Mouse (Mus musculus) stomach, embryonic 15.5 days (tissue): ENCODE measurements at regions not wholly inside any gene's neighbourhood (a gene's known extent, or its start where the extent isn't known, plus 50 kb on each side); places are given as distances from the start of the nearest gene placed in this dataset.

ENCODE experiments used
- ATAC-seq: fragments of 200-750 bp; cut with Nextera tagmentation; 2 replicates; pipeline ENCODE4 v1.8.0; 2017; ENCODE audit warnings: low read depth, moderate number of reproducible peaks, moderate TSS enrichment; ENCODE audit not compliant: insufficient read depth, low FRiP score
- H3K27ac ChIP-seq: fragments of 300-500 bp; sonication (generic); 2 replicates; pipeline ENCODE4 v1.5.1; 2015; ENCODE audit warnings: mild to moderate bottlenecking, inconsistent platforms
- H3K27me3 ChIP-seq: fragments of 300-500 bp; sonication (generic); replicated peaks from 2 replicates; pipeline ENCODE4 v1.6.1; 2015; ENCODE audit warnings: inconsistent platforms
- H3K36me3 ChIP-seq: fragments of 300-500 bp; sonication (generic); 2 replicates; pipeline ENCODE4 v1.6.1; 2015; ENCODE audit warnings: inconsistent platforms
- H3K4me1 ChIP-seq: fragments of 300-500 bp; sonication (generic); 2 replicates; pipeline ENCODE4 v1.6.1; 2015; ENCODE audit warnings: inconsistent platforms
- H3K4me2 ChIP-seq: fragments of 300-500 bp; sonication (generic); 2 replicates; pipeline ENCODE4 v1.6.1; 2015; ENCODE audit warnings: mild to moderate bottlenecking, inconsistent platforms
- H3K4me3 ChIP-seq: fragments of 300-500 bp; sonication (generic); replicated peaks from 2 replicates; pipeline ENCODE4 v1.5.1; 2015; ENCODE audit warnings: inconsistent platforms
- H3K9ac ChIP-seq: fragments of 300-500 bp; sonication (generic); 2 replicates; pipeline ENCODE4 v1.6.1; 2015; ENCODE audit warnings: inconsistent platforms
- H3K9me3 ChIP-seq: fragments of 300-500 bp; sonication (generic); 2 replicates; pipeline ENCODE4 v1.6.1; 2016; ENCODE audit warnings: inconsistent platforms
- WGBS: fragments of 180-500 bp; shearing (Covaris S2); methylation state at CpG from one replicate; pipeline ENCODE4 v1.1.7; 2015; 5-methylcytosine and 5-hydroxymethylcytosine counted together

- Histone ChIP-seq H3K36me3 (no peaks in the 10 kb centered on the region), H3K4me3 (no peak overlapping the region), H3K27me3 (no peaks in the 10 kb centered on the region), H3K9ac (no peak overlapping the region), H3K9me3 (no peaks in the 10 kb centered on the region), H3K4me1 (no peaks in the 10 kb centered on the region), H3K27ac (no peak overlapping the region), H3K4me2 (no peak overlapping the region)
- no peak for ATAC-seq
- 91% methylated on average over 2 of the region's 2 CpGs for WGBS
Observed at GRCm38 (mm10) chr6:112187636-112188035, 85.9 kb upstream of the Lmcd1 start.

- no peak for ATAC-seq
- no peak overlapping the region for H3K4me2 ChIP-seq
- no peak overlapping the region for H3K9ac ChIP-seq
- WGBS: 46% methylated on average over 6 of the region's 6 CpGs
- H3K4me1 ChIP-seq: no peaks in the 10 kb centered on the region
- H3K36me3 ChIP-seq: no peaks in the 10 kb centered on the region
- H3K27me3 ChIP-seq: no peaks in the 10 kb centered on the region
- H3K4me3 ChIP-seq: no peak overlapping the region
- no peak overlapping the region for H3K27ac ChIP-seq
- no peaks in the 10 kb centered on the region for H3K9me3 ChIP-seq
Observed at GRCm38 (mm10) chr6:112191032-112191431, 82.5 kb upstream of the Lmcd1 start.

- ATAC-seq: peak; percentile 80; the same call in 1 of the 2 replicates
- H3K4me3 ChIP-seq: no peak overlapping the region
- 8% methylated on average over 16 of the region's 16 CpGs for WGBS
Observed at GRCm38 (mm10) chr6:112197445-112197844, 76.1 kb upstream of the Lmcd1 start.

GRCm38 (mm10) chr6:112199241-112199640 lies 74.3 kb upstream of the Lmcd1 start:
- Histone ChIP-seq H3K4me1 (no peaks in the 10 kb centered on the region), H3K27me3 (no peaks in the 10 kb centered on the region), H3K36me3 (no peaks in the 10 kb centered on the region), H3K4me2 (no peak overlapping the region), H3K27ac (no peak overlapping the region), H3K4me3 (no peak overlapping the region), H3K9ac (no peak overlapping the region), H3K9me3 (no peaks in the 10 kb centered on the region)
- no peak for ATAC-seq
- 74% methylated on average over 4 of the region's 4 CpGs for WGBS

More at GRCm38 (mm10) chr6:112197445-112197844, 76.1 kb upstream of the Lmcd1 start:
- no peak overlapping the region for H3K9ac ChIP-seq
- no peaks in the 10 kb centered on the region for H3K36me3 ChIP-seq
- H3K4me2 ChIP-seq: peak overlapping the region; percentile 51
- H3K4me1 ChIP-seq: no peaks in the 10 kb centered on the region
- no peaks in the 10 kb centered on the region for H3K9me3 ChIP-seq
- no peak overlapping the region for H3K27ac ChIP-seq
- no peaks in the 10 kb centered on the region for H3K27me3 ChIP-seq

GRCm38 (mm10) chr6:112202120-112202519 lies 71.4 kb upstream of the Lmcd1 start:
- Histone ChIP-seq H3K27ac (no peak overlapping the region), H3K4me3 (no peak overlapping the region), H3K4me1 (no peaks in the 10 kb centered on the region), H3K9ac (no peak overlapping the region), H3K36me3 (no peaks in the 10 kb centered on the region), H3K27me3 (no peaks in the 10 kb centered on the region), H3K9me3 (no peaks in the 10 kb centered on the region), H3K4me2 (no peak overlapping the region)
- ATAC-seq: no peak
- 78% methylated on average over 4 of the region's 4 CpGs for WGBS

GRCm38 (mm10) chr6:112203321-112203720 lies 70.2 kb upstream of the Lmcd1 start:
- ATAC-seq: no peak
- Histone ChIP-seq H3K27ac (no peak overlapping the region), H3K4me2 (no peak overlapping the region)

GRCm38 (mm10) chr6:112204956-112205355 lies 68.6 kb upstream of the Lmcd1 start:
- 58% methylated on average over 2 of the region's 2 CpGs for WGBS
- H3K4me1 ChIP-seq: no peaks in the 10 kb centered on the region
- H3K9ac ChIP-seq: no peak overlapping the region
- H3K27me3 ChIP-seq: no peaks in the 10 kb centered on the region
- no peak overlapping the region for H3K4me2 ChIP-seq
- no peak for ATAC-seq
- H3K9me3 ChIP-seq: no peaks in the 10 kb centered on the region
- H3K36me3 ChIP-seq: no peaks in the 10 kb centered on the region
- H3K27ac ChIP-seq: no peak overlapping the region
- H3K4me3 ChIP-seq: no peak overlapping the region

More at GRCm38 (mm10) chr6:112203321-112203720, 70.2 kb upstream of the Lmcd1 start:
- Histone ChIP-seq H3K27me3 (no peaks in the 10 kb centered on the region), H3K9ac (no peak overlapping the region), H3K4me3 (no peak overlapping the region), H3K4me1 (no peaks in the 10 kb centered on the region), H3K36me3 (no peaks in the 10 kb centered on the region), H3K9me3 (no peaks in the 10 kb centered on the region)
- 19% methylated on average over 2 of the region's 2 CpGs for WGBS

GRCm38 (mm10) chr6:112205420-112205995 lies 68.0 kb upstream of the Lmcd1 start:
- 85% methylated on average over 11 of the region's 11 CpGs for WGBS
- no peaks in the 10 kb centered on the region for H3K36me3 ChIP-seq
- H3K4me1 ChIP-seq: peaks cover 4% of the 10 kb centered on the region
- H3K4me3 ChIP-seq: no peak overlapping the region
- H3K9ac ChIP-seq: no peak overlapping the region
- no peaks in the 10 kb centered on the region for H3K27me3 ChIP-seq
- no peaks in the 10 kb centered on the region for H3K9me3 ChIP-seq
- H3K4me2 ChIP-seq: no peak overlapping the region
- H3K27ac ChIP-seq: no peak overlapping the region
- ATAC-seq: no peak

- Histone ChIP-seq H3K9me3 (no peaks in the 10 kb centered on the region), H3K4me1 (peaks cover 7% of the 10 kb centered on the region), H3K9ac (no peak overlapping the region), H3K27ac (no peak overlapping the region), H3K4me3 (no peak overlapping the region), H3K36me3 (no peaks in the 10 kb centered on the region), H3K4me2 (no peak overlapping the region), H3K27me3 (no peaks in the 10 kb centered on the region)
- 0 out of 2 replicates have a peak, but pooled peaks have one; percentile 29 for ATAC-seq
- WGBS: 27% methylated on average over 5 of the region's 5 CpGs
Observed at GRCm38 (mm10) chr6:112207229-112207628, 66.3 kb upstream of the Lmcd1 start.

- ATAC-seq: peak; percentile 96
- WGBS: 19% methylated on average over 8 of the region's 8 CpGs
- Histone ChIP-seq H3K36me3 (no peaks in the 10 kb centered on the region), H3K27ac (peak overlapping the region; percentile 68), H3K4me2 (no peak overlapping the region), H3K4me1 (peaks cover 7% of the 10 kb centered on the region), H3K4me3 (no peak overlapping the region), H3K9me3 (no peaks in the 10 kb centered on the region), H3K27me3 (no peaks in the 10 kb centered on the region), H3K9ac (no peak overlapping the region)
Observed at GRCm38 (mm10) chr6:112210238-112210950, 63.2 kb upstream of the Lmcd1 start.

GRCm38 (mm10) chr6:112216868-112217267 lies 56.7 kb upstream of the Lmcd1 start:
- Histone ChIP-seq H3K36me3 (no peaks in the 10 kb centered on the region), H3K4me3 (no peak overlapping the region), H3K9me3 (no peaks in the 10 kb centered on the region), H3K27me3 (no peaks in the 10 kb centered on the region), H3K4me1 (no peaks in the 10 kb centered on the region), H3K9ac (no peak overlapping the region), H3K4me2 (no peak overlapping the region), H3K27ac (no peak overlapping the region)
- ATAC-seq: no peak
- 77% methylated on average over 3 of the region's 3 CpGs for WGBS

GRCm38 (mm10) chr6:112218248-112218647 lies 55.3 kb upstream of the Lmcd1 start:
- no peak overlapping the region for H3K9ac ChIP-seq
- no peak overlapping the region for H3K27ac ChIP-seq
- H3K9me3 ChIP-seq: no peaks in the 10 kb centered on the region
- WGBS: 54% methylated on average over 1 of the region's 1 CpGs
- no peaks in the 10 kb centered on the region for H3K27me3 ChIP-seq
- no peaks in the 10 kb centered on the region for H3K4me1 ChIP-seq
- H3K4me3 ChIP-seq: no peak overlapping the region
- no peak for ATAC-seq
- H3K4me2 ChIP-seq: no peak overlapping the region
- no peaks in the 10 kb centered on the region for H3K36me3 ChIP-seq
